Mouse (Mus musculus) cerebral cortex, adult 2 months (tissue): ENCODE measurements around the gene Nabp1.

Experiments used
- WGBS: fragments of 180-500 bp; shearing (Covaris S2); methylation state at CpG from one replicate; pipeline ENCODE4 v1.1.7; 2018; 5-methylcytosine and 5-hydroxymethylcytosine counted together

Gene Nabp1

DNA sequence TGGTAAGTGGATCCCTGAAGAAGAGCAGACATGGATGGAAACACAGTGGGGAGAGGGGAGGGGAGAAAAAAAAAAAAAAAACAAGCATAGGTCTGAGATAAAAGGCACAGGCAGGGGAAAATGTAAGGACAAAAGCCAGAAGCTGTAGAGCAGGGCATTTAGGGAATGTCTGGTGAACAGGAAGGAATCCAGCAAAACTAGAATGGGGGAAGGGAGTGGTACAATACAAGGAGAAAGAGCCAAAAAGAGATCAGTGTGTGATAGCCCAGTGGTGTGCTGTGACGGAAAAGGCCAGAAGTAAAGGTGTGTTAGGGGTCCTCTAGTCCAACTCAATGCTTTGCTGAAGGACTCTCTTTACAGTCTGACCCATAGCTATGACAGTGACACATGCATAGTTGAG, 8.1 kb upstream of the Nabp1 start:
- WGBS, result 81% methylated on average over 1 of the region's 1 CpGs

DNA sequence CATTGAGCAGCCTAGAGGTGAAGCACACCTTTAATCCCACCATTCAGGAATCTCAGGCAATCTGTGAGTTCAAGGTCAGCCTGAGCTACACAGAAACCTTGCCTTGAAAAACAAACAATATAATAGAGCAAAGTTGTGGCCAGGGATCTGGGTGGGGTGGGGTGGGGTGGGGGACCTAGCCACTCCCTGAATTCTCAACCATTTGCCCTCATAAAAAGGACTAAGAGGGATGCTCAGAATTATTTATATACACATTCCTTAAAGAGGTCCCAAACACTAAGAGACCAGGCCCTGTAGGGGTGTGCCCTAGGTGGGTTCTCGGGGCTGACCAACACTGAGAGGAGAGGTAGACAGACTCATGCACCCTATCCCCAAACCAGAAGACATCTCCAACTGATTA, 1.5 kb upstream of the Nabp1 start:
- 97% methylated on average over 1 of the region's 1 CpGs for WGBS

DNA sequence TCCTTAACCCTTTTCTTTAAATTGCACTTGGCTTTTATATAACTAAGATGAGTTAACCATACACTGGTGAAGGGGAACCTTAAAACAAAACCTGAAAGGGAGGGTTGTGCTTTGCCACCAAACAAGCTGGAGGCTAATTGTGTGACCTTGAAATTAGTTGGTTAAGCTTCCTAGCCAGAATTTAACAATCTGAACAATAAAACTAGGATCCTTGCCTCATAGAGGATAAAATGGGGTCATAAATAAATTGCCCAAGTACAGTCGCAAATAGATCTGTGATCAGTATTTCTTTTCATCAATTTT, 753 bp upstream of the Nabp1 start:
- 76% methylated on average over 1 of the region's 1 CpGs for WGBS

DNA sequence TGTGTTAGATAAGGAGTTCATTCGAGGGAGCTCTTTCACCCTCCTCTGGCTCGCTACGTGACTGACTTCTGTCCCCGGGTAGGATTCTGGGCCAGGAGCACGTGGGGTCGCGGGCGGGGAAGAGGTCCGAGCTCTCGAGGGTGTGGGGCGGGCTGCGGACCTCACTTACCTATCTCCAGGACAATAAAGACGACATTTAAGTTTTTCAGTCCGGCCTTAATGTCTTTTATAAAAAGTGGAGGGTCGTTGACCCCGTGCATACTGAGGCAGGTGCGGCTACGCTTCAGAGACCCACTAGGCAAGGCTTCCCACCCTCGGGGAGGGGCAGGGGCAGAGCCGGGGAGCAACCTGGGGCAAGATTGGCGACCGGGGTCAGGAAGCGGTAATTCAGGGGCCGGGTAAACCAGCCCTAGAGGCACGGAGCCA, 556 bp downstream of the Nabp1 start:
- WGBS, result 3% methylated on average over 25 of the region's 25 CpGs

DNA sequence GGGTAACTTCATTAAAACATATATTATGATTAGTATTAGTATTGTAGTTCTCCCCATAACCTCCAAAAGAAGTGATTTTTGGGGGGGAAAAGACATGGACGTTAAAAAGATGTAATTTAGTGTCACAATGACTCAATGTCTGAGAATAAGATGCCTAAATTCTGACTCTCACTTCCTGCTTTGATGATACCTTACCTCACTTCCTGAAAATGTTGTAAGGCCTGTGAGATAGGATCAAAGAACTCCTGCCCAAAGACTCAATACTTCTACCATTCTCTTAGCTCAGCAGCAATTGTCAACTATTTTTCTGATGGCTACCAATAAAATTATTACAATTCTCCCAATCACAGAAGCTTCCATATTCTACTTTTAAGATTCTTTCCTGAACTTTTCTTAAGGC, 1.8 kb downstream of the Nabp1 start:
- 77% methylated on average over 1 of the region's 1 CpGs for WGBS

DNA sequence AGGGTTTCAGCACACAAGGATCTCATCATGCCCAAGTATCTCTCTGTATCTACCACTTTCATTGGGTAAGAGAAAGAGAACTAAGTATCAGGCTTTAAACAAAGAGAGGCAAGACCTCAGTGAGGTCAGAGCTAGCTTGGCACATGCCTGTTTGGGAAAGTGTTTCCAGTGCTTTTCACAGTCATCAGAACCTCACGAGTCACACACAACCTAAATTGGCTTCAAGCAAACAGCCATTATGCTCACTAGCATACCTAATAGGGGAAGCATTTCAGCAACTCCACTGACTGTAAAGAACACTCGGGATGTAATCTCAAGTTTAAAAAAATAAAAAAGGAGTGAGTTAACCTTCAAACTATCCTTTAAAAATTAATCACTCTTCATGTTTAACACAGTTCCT, 10.1 kb downstream of the Nabp1 start:
- WGBS, result 48% methylated on average over 2 of the region's 2 CpGs

DNA sequence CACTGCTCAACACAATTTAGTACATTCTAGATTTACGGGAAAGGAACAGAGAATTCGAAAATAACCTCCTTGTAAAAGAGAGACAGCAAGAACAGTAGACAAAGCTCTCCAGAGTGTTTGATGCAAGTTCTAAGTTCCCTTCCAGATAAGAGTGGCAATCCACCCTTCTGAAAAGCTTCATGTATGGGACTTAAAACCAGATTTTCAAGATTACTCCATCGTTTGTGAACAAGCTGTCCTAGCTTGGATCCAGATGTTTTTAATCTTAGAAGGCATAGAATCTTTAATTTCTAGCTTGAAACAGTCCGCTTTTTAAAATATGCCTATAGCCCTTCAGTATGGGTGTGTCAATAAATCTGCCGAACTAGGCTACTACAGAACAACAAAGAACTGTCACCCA, 11.0 kb downstream of the Nabp1 start:
- WGBS, result 78% methylated on average over 5 of the region's 5 CpGs

DNA sequence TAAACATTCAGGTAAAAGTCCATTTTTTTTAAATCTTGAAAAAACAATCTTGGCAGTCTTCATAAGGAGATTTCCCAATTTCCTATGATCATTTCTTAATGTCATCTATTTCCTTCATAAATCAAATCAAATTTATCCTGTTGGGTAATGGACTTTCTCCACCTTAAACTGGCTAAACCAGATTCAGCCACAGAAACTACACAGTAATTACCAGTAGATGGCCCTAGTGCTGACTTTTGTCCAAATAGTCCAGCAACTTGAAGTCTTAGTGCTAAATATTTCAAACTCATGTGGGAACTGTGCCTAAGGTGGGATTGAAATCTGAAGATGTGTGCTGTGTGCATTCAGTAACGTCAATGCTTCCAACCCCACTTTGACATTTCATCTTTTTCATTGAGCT, 11.8 kb downstream of the Nabp1 start:
- WGBS, result 48% methylated on average over 1 of the region's 1 CpGs

DNA sequence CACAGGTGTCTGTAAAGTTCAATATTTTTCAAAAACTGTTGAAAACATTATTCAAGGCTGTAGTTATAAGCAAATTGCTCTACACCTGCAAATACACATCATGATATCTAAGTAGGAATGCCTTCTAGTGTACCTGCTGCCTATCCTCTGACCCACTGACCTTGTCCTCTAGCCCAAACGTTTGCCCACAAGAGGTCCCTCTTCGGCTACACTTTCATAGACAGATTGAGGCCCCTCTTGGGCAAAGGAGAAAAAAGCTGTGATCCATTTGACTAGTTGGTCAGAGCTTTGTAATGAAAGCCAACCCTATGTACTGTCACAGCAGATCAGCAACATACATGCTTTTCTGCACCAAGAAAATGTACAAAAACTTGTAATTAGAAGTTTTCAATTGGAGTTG, 12.9 kb downstream of the Nabp1 start:
- 32% methylated on average over 2 of the region's 2 CpGs for WGBS

DNA sequence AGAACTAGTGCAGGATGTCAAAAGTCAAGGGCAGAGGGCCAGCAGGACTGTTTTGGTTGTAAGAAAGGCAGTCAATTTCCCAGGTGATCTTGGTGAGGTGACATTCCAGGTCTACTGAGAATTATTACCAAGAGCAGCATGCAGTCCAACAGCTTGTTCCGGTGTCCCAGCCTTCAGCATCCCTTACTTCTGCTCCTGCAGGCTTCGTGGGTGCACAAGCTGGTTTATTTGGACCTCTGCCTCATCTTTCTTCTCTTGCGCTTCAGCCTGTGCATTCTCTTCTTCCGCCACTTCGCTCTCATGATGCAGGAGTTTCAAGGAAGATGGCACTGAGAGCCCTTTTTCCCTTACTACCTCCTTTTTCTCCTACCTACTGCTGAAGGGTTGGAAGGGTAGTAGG, 15.2 kb downstream of the Nabp1 start:
- 48% methylated on average over 5 of the region's 5 CpGs for WGBS

DNA sequence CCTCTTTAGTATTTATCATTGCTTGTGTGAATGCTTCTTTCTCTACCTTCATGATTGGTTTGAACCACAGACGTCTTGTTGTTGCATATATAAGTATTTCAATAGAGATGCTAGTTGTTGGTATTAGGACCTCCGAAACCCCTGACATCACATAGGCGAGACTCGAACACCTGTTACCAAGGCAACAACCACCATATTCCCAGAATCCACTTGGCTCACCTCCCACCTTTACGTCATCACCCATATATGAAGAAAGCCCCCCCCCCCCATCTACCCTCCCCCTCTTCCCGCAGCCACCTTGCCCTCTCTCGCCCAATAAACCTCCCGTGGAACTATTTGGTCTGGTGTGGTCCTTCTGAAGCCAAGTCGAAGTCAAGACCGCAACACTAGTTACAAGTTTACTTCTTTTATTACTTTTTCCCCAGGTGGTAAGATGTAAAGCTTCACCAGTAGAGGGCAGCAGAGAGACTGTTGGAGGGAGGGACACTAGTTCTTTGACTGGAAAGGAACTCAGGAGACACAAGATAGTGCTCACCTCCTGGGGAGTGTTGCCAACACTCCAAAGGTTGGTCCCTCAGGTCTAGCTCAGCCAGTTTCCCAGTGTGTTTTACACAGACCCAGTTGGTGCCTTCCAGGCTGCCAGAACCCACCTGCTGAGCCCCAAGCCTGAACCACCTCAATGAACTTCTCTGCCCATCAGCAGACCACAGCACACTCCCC, 19.3 kb downstream of the Nabp1 start:
- WGBS, result 65% methylated on average over 10 of the region's 10 CpGs

DNA sequence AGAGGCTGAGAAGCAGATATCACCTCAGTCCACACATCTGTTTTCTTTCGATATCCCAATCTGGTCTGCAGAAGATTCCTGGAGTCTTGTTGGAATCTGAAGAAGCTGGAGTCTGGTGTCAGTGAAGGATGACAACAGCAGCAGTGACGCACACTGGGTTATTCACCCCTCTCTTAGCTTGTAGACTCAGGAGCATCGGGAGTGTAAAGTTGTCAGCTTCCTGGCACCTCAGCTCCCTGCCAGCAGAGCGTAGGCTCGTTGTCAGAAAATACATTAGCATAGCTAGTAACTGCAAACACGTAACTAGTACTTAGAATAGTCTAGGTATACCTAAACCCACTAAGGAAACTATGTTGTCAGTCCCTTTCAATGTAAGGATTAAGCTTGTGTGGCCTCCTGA, 20.1 kb downstream of the Nabp1 start:
- 46% methylated on average over 6 of the region's 6 CpGs for WGBS

DNA sequence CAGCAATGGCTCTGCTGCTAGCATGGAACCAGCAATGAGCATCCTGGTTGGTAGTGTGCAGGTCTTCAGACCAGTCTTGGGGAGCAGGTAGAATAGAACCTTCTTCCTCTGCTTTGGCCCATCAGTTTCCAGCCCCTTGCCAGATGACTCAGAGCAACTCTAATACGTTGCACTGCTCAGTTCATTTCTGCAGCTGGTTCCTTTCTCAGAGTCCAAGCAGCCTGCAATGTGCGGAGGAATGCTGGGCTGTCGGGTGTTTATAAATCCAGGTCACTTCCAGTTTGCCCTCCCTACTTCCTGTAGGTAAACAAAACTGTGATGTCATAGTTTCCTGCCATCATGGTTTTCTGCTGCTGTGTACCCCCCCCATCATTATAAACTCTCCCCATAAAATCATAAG, 21.0 kb downstream of the Nabp1 start:
- WGBS, result 70% methylated on average over 3 of the region's 3 CpGs

DNA sequence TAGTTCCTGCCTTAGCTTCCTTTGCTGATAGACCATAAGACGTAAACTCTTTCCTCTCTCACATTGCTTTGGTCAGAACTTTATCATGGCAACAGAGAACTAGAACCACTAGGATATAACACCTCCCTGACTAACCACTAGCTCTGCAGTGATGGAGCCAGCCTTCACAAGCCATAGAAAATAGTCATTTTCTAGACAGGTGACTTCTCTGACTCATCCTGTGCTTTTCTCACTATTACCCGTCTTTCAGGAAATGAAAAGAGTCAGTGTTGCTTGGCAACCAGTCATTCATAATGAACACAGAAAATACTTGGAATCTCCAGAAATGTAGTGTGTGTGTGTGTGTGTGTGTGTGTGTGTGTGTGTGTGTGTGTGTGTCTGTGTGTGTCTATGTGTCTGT, 29.4 kb downstream of the Nabp1 start:
- 54% methylated on average over 2 of the region's 2 CpGs for WGBS

DNA sequence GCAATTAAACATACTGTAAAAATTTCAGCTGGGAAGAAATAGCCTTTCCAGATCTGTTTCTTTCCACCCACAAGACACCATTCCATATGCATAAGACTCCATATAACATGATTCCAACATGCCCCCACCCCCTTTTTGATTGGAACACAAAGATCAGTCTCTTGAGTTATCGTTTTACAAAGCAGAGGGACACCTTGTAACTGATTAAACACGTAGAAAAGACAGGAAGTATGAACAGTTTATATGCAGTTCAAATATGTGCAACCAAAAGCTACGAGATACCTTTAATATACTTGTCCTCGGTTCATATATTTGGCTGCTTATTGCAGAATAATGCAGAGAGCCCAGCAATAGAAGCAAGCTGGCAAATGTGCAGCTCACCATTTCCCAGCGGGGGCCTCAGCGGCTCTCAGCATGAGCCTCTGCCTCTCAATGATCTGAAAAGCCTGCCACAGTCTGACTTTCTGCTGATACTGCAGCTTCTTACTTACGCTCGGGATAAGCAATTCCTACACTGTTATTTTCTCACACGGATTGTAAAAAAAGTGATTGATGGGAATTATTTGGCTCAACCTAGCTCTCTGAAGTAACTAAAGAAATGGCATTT, 32.3 kb downstream of the Nabp1 start:
- 23% methylated on average over 9 of the region's 9 CpGs for WGBS

DNA sequence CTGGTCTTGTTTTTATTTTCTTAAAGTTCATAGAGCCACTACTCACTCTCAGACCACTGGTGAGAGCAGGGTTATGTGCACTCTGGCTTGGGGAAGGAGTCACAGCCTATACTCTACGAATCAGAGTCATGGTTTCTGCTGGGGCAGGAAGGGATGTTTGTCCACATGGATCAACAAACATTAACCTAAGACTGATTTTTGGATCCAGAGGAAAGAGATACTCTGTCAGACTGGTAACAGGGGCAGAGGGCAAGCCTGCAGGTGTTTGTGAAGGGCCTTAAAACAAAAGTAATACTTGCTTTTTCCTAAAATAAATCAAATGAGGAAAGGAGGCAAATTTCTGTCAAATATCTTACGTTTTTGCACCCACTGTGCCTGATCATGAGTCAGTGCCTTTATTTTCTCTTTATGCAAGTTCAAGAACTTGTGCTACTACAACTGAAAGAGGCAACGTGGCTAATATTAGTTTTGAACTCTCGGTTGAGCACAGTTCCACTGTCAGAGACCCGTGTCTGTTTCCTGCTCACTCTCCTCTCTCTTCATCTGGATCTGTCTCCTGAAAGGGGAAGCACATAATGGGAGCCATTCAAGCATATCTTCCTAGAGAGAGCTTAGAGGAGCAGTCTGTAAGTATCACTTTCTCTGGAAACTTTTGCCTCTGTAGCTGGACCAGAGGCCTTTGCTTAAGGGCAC, 32.9 kb downstream of the Nabp1 start:
- 52% methylated on average over 5 of the region's 5 CpGs for WGBS

DNA sequence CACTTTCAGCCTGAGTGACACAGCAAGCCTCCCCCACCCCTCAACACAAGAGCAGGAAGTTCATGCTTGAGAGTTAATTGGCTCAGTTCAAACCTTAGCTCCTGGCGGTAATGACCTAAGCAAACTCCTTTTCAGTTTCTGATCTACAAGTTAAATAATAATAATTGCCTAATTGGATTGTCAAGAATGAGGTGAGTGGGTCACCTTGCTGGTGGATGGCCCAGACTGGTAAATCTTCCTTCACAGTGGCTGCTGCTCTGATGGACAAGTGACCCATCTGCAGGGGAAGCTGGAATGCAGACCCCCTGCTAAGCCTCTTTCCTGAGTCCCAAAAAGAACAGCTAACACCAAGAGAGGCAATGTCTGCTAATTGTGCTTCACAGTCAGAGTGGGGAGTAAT, 48.5 kb downstream of the Nabp1 start:
- WGBS, result 25% methylated on average over 1 of the region's 1 CpGs

DNA sequence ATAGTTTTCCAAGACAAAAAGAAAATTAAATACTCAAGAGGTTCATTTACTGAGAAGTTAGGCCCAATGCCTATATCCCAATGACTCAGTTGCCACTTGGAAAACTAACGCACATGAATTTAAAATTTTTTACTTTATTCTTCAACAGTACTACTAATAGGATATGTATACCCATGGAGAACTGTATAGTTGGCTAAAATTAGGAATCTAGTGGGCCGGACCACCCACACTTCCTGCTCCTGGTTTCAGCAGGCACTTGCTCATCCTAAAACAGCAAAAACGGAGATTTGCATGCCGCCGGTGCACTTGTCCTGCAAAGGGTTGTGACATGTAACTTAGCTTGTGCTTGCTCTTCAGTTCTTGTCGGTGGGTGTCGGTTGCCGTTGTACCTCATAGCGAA, 51.9 kb downstream of the Nabp1 start:
- WGBS, result 77% methylated on average over 9 of the region's 9 CpGs

DNA sequence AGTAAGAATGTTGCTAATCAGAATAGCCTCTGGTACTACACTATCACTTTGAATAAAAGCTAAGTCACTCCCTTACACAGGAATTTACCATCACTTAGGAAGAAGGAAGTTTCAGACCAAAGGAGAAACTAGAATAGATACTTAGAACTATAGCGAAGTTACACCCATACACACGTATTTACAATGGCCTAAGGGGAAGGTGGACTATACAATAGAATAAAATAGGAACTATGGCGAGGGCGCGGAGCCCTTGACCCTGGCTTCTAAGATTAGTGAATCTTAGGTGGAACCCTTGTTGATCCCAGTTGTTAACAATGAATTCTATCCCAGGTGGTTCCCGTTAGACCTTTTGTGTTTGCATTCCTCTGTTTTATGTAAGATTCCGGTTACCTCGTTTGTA, 57.2 kb downstream of the Nabp1 start:
- WGBS, result 91% methylated on average over 8 of the region's 8 CpGs

DNA sequence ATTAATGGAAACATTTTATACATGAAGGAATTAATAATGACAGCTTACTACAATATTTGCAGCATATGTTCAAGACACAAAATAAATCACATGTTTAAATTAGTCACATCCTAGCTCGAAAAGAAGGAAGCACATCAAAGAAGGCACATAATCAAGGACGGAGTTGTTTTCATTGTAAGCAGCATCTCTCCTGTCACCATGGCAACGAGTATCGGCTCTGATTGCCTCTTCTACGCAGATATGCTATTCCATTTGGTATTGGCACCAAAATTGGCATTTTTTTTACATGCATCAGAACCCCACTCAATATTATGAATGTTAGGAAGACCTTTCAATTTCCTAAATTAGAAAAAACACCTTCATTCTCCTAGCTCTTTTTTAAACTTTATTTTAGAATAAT, 59.5 kb downstream of the Nabp1 start:
- 26% methylated on average over 5 of the region's 5 CpGs for WGBS
